ENCODE assay signal across 21 mouse cellular contexts in genomic region chr2:105040859-105041258, GRCm38 (mm10). TPM values are rescaled to one million over a fixed set of nuclear protein-coding genes. Genes with fewer than 3 reads are reported as not detected.
"Had no signal": no experiment of that assay in that cellular context is flagged by ENCODE, and none has a peak within 500 bp of the region (broad histone marks: within the 10 kb centered on the region; RNA-seq: fewer than 3 reads in every experiment).

No protein-coding gene starts in this region.

- ATAC-seq: liver, embryonic 12.5 days had no signal

- H3K27ac ChIP-seq: kidney, postnatal 0 days; limb, embryonic 15.5 days; liver, embryonic 12.5 days; midbrain, embryonic 10.5 days; neural tube, embryonic 15.5 days had no signal

- DNase-seq: kidney, adult 18-20 months; layer of hippocampus, adult 9-11 months; layer of hippocampus, postnatal 36 days; midbrain, embryonic 14.5 days; right cerebral cortex, adult 18-20 months; right cerebral cortex, postnatal 25 days; thymus, postnatal 36 days had no signal

- H3K4me2 ChIP-seq: limb, embryonic 15.5 days; liver, embryonic 12.5 days; neural tube, embryonic 15.5 days had no signal

- H3K9me3 ChIP-seq: limb, embryonic 15.5 days; liver, embryonic 12.5 days; midbrain, embryonic 10.5 days; neural tube, embryonic 15.5 days had no signal

- H3K36me3 ChIP-seq: limb, embryonic 15.5 days; liver, embryonic 12.5 days; midbrain, embryonic 10.5 days; neural tube, embryonic 15.5 days had no signal

- H3K27me3 ChIP-seq: limb, embryonic 15.5 days; liver, embryonic 12.5 days; neural tube, embryonic 15.5 days had no signal

- H3K9ac ChIP-seq: limb, embryonic 15.5 days; liver, embryonic 12.5 days; neural tube, embryonic 15.5 days had no signal

- H3K4me1 ChIP-seq: limb, embryonic 15.5 days; midbrain, embryonic 10.5 days had no signal

- H3K4me3 ChIP-seq: limb, embryonic 15.5 days; liver, embryonic 12.5 days; midbrain, embryonic 10.5 days; myocyte; neural tube, embryonic 15.5 days had no signal

RNA-seq across cellular contexts. Expression of gene Gm11060, which starts 51.0 kb away (rescaled TPM):
- polyA plus RNA-seq: intestine, embryonic 14.5 days; kidney, postnatal 0 days; limb, embryonic 11.5 days; limb, embryonic 15.5 days; liver, embryonic 12.5 days; liver, embryonic 16.5 days; lung, embryonic 16.5 days; midbrain, embryonic 10.5 days; midbrain, embryonic 14.5 days; myocyte; neural tube, embryonic 11.5 days; neural tube, embryonic 15.5 days; small intestine, adult 2 months; stomach, embryonic 14.5 days; thymus, postnatal 0 days had no signal
